Mouse (Mus musculus) CD4-positive naive resting alpha-beta T cell, adult 57 days (primary cell): ENCODE results near the gene Tmem135. TPM values are rescaled to one million over a fixed set of nuclear protein-coding genes. Genes with fewer than 3 reads are reported as not detected.

Experiments used
- total RNA-seq: library from RNA; stranded (reverse); gene quantifications from one replicate; pipeline ENCODE4 v1.2.4, GENCODE M21; 2023

Tmem135 gene
- total RNA-seq, result 44.3 TPM

GRCm38 (mm10) chr7:89404081-89404733 lies at the start of gene Tmem135, which contains the start of gene Fzd4:
Gene Tmem135 (minus strand): TSS chr7:89404222.
Gene Fzd4 (plus strand): TSS chr7:89404355.

Other genes with a start within 250 kb of the Tmem135 start
- gene Fzd4, start 133 bp upstream of the Tmem135 start, total RNA-seq, result 0.38 TPM
- 0.92 TPM for gene Prss23, start 123.0 kb upstream of the Tmem135 start, total RNA-seq
- gene Me3, start 228.2 kb upstream of the Tmem135 start, total RNA-seq, result 0.18 TPM